In the genomic region with DNA sequence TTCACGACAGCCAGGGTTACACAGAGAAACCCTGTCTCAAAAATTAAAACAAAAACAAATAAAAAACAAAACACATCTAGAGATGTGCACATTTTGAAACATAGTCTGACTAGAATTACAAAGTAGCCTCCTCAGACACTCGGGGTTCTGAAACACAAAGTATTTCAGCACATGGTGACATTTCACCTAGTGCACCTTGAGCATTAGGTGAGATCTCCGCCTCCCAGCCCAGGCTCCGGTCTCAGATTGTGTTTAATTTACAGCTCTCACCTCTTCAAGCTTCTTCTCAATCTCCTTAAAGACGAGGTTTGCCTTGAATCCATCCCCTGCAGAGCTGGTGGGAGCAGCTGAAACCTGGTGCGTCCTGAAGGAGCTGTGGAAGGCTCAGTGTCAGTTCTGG, we compare ENCODE assay signal across 16 mouse cellular contexts.
"Had no signal": no experiment of that assay in that cellular context is flagged by ENCODE, and none has a peak within 500 bp of the region (broad histone marks: within the 10 kb centered on the region; RNA-seq: fewer than 3 reads in every experiment).

No protein-coding gene starts in this region.

- H3K4me3 ChIP-seq: hindbrain, embryonic 13.5 days; layer of hippocampus, adult 2 months; limb, embryonic 10.5 days; midbrain, embryonic 10.5 days; myocyte; neural tube, embryonic 15.5 days had no signal

- H3K4me1 ChIP-seq: limb, embryonic 10.5 days had no signal

- DNase-seq: lung, adult 2 months; lung, postnatal 4 days; midbrain, embryonic 14.5 days; right cerebral cortex, adult 18-20 months; right cerebral cortex, postnatal 25 days; thymus, postnatal 4 days had no signal

- H3K9me3 ChIP-seq: hindbrain, embryonic 13.5 days; limb, embryonic 10.5 days; midbrain, embryonic 10.5 days; neural tube, embryonic 15.5 days had no signal

- ATAC-seq: hindbrain, postnatal 0 days; lung, postnatal 0 days had no signal

- H3K9ac ChIP-seq: hindbrain, embryonic 13.5 days; neural tube, embryonic 15.5 days had no signal

- H3K4me2 ChIP-seq: hindbrain, embryonic 13.5 days; neural tube, embryonic 15.5 days had no signal

- H3K27ac ChIP-seq: hindbrain, embryonic 13.5 days; hindbrain, postnatal 0 days; kidney, postnatal 0 days; layer of hippocampus, adult 2 months; limb, embryonic 10.5 days; midbrain, embryonic 10.5 days; neural tube, embryonic 15.5 days; stomach, postnatal 0 days had no signal

- H3K27me3 ChIP-seq: hindbrain, embryonic 13.5 days; neural tube, embryonic 15.5 days had no signal
